Comparison of ENCODE assay signal across 9 mouse cellular contexts in the genomic region with DNA sequence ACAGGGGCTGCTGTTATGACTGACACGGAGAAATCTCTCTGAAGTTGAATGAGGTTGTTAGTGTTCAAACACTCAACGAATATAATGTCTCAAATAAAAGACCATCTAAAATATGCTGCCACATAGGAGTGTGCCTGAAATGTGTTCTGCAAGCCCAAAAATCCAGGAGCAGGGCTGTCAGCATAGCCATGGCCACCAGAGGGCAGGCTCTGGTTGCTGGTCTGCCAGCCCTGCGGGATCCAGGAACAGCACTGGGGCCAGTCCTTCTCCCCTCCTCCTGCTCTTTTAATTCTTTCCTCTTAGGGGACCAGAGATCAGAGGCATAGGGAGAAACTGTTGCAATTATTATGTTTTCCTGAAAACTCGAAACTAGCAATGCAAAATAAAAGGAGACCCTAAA.
A peak's percentile ranks its signal among the peaks of the same experiment; 100 is the strongest.
DNase-seq lines count a peak whose midpoint lies in the region; ATAC-seq and TF ChIP-seq lines count a peak whose summit lies in the region.
"Had no signal": no experiment of that assay in that cellular context is flagged by ENCODE, and none has a peak within 500 bp of the region (broad histone marks: within the 10 kb centered on the region; RNA-seq: fewer than 3 reads in every experiment).

No protein-coding gene starts in this region.

- no peak overlapping the region for H3K9ac ChIP-seq in heart, adult 2 months (ENCODE audit: low read depth, low read length)
- H3K9ac ChIP-seq in intestine, embryonic 16.5 days (ENCODE audit: low read depth, low read length) = no peak overlapping the region
- no peak overlapping the region for H3K9ac ChIP-seq in limb, embryonic 12.5 days (replicated peaks)
- H3K9ac ChIP-seq in neural tube, embryonic 11.5 days (ENCODE audit: low read length) = no peak overlapping the region
- H3K9ac ChIP-seq: lung, embryonic 15.5 days had no signal

- peak; percentile 60 to 84 for DNase-seq in heart, adult 2 months
- no peak for DNase-seq in heart, adult 9 months (ENCODE audit: low spot score in 2 of 2)
- peak; percentile 70 to 79 for DNase-seq in adrenal gland, adult 18-20 months (ENCODE audit: low spot score in 2 of 2)
- DNase-seq in forebrain, embryonic 10.5 days (ENCODE audit: extremely low spot score, low spot score) = peak; percentile 66
- DNase-seq in neural tube, embryonic 11.5 days (ENCODE audit: low spot score) = peak; percentile 79
- peak; percentile 74 for DNase-seq in thymus, postnatal 14 days

- H3K4me3 ChIP-seq in heart, adult 2 months = no peak overlapping the region
- no peak overlapping the region for H3K4me3 ChIP-seq in forebrain, embryonic 10.5 days
- no peak overlapping the region for H3K4me3 ChIP-seq in intestine, embryonic 16.5 days (ENCODE audit: low read length)
- H3K4me3 ChIP-seq in limb, embryonic 12.5 days (replicated peaks) = no peak overlapping the region
- H3K4me3 ChIP-seq in neural tube, embryonic 11.5 days (ENCODE audit: low read depth, low read length) = no peak overlapping the region
- H3K4me3 ChIP-seq: lung, embryonic 15.5 days had no signal

- H3K4me1 ChIP-seq in heart, adult 2 months (ENCODE audit: control insufficient read depth, insufficient read depth, low read length) = no peaks in the 10 kb centered on the region
- H3K4me1 ChIP-seq in forebrain, embryonic 10.5 days = peaks cover 26% of the 10 kb centered on the region
- peaks cover 12% of the 10 kb centered on the region for H3K4me1 ChIP-seq in intestine, embryonic 16.5 days (ENCODE audit: control insufficient read depth, insufficient read depth, low read length)
- peaks cover 21% of the 10 kb centered on the region for H3K4me1 ChIP-seq in limb, embryonic 12.5 days (replicated peaks)
- H3K4me1 ChIP-seq in neural tube, embryonic 11.5 days (ENCODE audit: control insufficient read depth, insufficient read depth, low read length) = peaks cover 8% of the 10 kb centered on the region

- no peaks in the 10 kb centered on the region for H3K36me3 ChIP-seq in heart, adult 2 months (ENCODE audit: control insufficient read depth, insufficient read depth, low read length)
- no peaks in the 10 kb centered on the region for H3K36me3 ChIP-seq in forebrain, embryonic 10.5 days (replicated peaks)
- H3K36me3 ChIP-seq in intestine, embryonic 16.5 days (ENCODE audit: control insufficient read depth, insufficient read depth, low read length) = no peaks in the 10 kb centered on the region
- no peaks in the 10 kb centered on the region for H3K36me3 ChIP-seq in limb, embryonic 12.5 days
- no peaks in the 10 kb centered on the region for H3K36me3 ChIP-seq in neural tube, embryonic 11.5 days (ENCODE audit: control insufficient read depth, insufficient read depth, low read length)
- H3K36me3 ChIP-seq: lung, embryonic 15.5 days had no signal

- intact Hi-C loops in heart, adult 2 months (cut with DNase I) = loop anchor here (1.0 kb wide), 1 partner anchor 300 kb away; no protein-coding TSS in a partner anchor

- no peak for TF ChIP-seq POLR2A in heart, adult 2 months (IDR thresholded peaks at IDR 0.05; ENCODE audit: insufficient read depth, low read depth, low read length)

- H3K9me3 ChIP-seq in forebrain, embryonic 10.5 days = no peaks in the 10 kb centered on the region
- no peaks in the 10 kb centered on the region for H3K9me3 ChIP-seq in intestine, embryonic 16.5 days (ENCODE audit: control insufficient read depth, low read length)
- H3K9me3 ChIP-seq in limb, embryonic 12.5 days = no peaks in the 10 kb centered on the region
- H3K9me3 ChIP-seq in neural tube, embryonic 11.5 days (ENCODE audit: control insufficient read depth, low read length) = no peaks in the 10 kb centered on the region
- H3K9me3 ChIP-seq: lung, embryonic 15.5 days had no signal

- peak; percentile 93 for TF ChIP-seq CTCF in heart, adult 2 months (IDR thresholded peaks at IDR 0.05)

- ATAC-seq in intestine, embryonic 16.5 days = peak; percentile 36
- ATAC-seq in limb, embryonic 12.5 days (ENCODE audit: insufficient number of reproducible peaks, insufficient read depth, low FRiP score, low TSS enrichment, low read depth) = peak; percentile 8; the same call in 1 of the 2 replicates
- ATAC-seq in neural tube, embryonic 11.5 days (ENCODE audit: insufficient read depth, low FRiP score, low TSS enrichment) = no peak

- no peaks in the 10 kb centered on the region for H3K27me3 ChIP-seq in heart, adult 2 months (ENCODE audit: control insufficient read depth, insufficient read depth, low read length)
- H3K27me3 ChIP-seq in forebrain, embryonic 10.5 days (ENCODE audit: poor library complexity, severe bottlenecking) = peaks cover 70% of the 10 kb centered on the region
- H3K27me3 ChIP-seq in intestine, embryonic 16.5 days (replicated peaks; ENCODE audit: control insufficient read depth, insufficient read depth, low read length) = no peaks in the 10 kb centered on the region
- H3K27me3 ChIP-seq in limb, embryonic 12.5 days = peaks cover 91% of the 10 kb centered on the region
- 0 out of 2 replicates have a peak, but pooled peaks cover 6% of the 10 kb centered on the region for H3K27me3 ChIP-seq in neural tube, embryonic 11.5 days (ENCODE audit: control insufficient read depth, insufficient read depth, low read length)

- TF ChIP-seq EP300 in heart, adult 2 months (IDR thresholded peaks at IDR 0.05; ENCODE audit: insufficient read depth, low read depth, low read length) = peak; percentile 62; the same call in 1 of the 2 replicates

- no peaks in the 10 kb centered on the region for H3K79me2 ChIP-seq in heart, adult 2 months (replicated peaks; ENCODE audit: control insufficient read depth, insufficient read depth, low read length)

- WGBS in heart, adult 2 months = 10% methylated on average over 4 of the region's 4 CpGs
- WGBS in forebrain, embryonic 10.5 days = 8% methylated on average over 4 of the region's 4 CpGs
- 6% methylated on average over 4 of the region's 4 CpGs for WGBS in intestine, embryonic 16.5 days
- 4% methylated on average over 4 of the region's 4 CpGs for WGBS in limb, embryonic 12.5 days
- 5% methylated on average over 4 of the region's 4 CpGs for WGBS in neural tube, embryonic 11.5 days

- H3K27ac ChIP-seq in heart, adult 2 months = no peak overlapping the region
- no peak overlapping the region for H3K27ac ChIP-seq in forebrain, embryonic 10.5 days
- peak overlapping the region; percentile 91 for H3K27ac ChIP-seq in intestine, embryonic 16.5 days (ENCODE audit: low read length)
- no peak overlapping the region for H3K27ac ChIP-seq in limb, embryonic 12.5 days
- H3K27ac ChIP-seq in neural tube, embryonic 11.5 days (ENCODE audit: low read depth, low read length) = no peak overlapping the region
- H3K27ac ChIP-seq: lung, embryonic 15.5 days had no signal

- H3K4me2 ChIP-seq in intestine, embryonic 16.5 days (ENCODE audit: low read depth, low read length) = no peak overlapping the region
- no peak overlapping the region for H3K4me2 ChIP-seq in limb, embryonic 12.5 days
- no peak overlapping the region for H3K4me2 ChIP-seq in neural tube, embryonic 11.5 days (ENCODE audit: low read depth)
- H3K4me2 ChIP-seq: lung, embryonic 15.5 days had no signal

Comparison
In these comparisons a context has a peak if more than half of its experiments do, and no peak if none do; other contexts are left out.
1. DNase-seq: peak in heart, adult 2 months (2 of 2), adrenal gland, adult 18-20 months (2 of 2), forebrain, embryonic 10.5 days (single experiment), neural tube, embryonic 11.5 days (single experiment) and thymus, postnatal 14 days (single experiment); none in heart, adult 9 months (0 of 2).